Mouse (Mus musculus) adrenal gland, adult 8-10 months (tissue): ENCODE data around the gene Pcsk7. TPM values are rescaled to one million over a fixed set of nuclear protein-coding genes. Genes with fewer than 3 reads are reported as not detected.

Source experiments
- DNase-seq: peaks from one replicate; pipeline ENCODE4 v3.0.0; 2022
- microRNA-seq, 2 experiments: library from miRNA; unstranded; fragments of <30 nt; microRNA quantifications; one replicate each; pipeline ENCODE4 v1.2.0; 2022
- total RNA-seq, 4 experiments: library from RNA; stranded (reverse); gene quantifications; 2 replicates each; pipeline ENCODE4 v1.2.4; 2022

The Pcsk7 gene
- total RNA-seq, 4 experiments from 2014 or later: 27.9 to 44.9 (median 36.6) TPM

DNA sequence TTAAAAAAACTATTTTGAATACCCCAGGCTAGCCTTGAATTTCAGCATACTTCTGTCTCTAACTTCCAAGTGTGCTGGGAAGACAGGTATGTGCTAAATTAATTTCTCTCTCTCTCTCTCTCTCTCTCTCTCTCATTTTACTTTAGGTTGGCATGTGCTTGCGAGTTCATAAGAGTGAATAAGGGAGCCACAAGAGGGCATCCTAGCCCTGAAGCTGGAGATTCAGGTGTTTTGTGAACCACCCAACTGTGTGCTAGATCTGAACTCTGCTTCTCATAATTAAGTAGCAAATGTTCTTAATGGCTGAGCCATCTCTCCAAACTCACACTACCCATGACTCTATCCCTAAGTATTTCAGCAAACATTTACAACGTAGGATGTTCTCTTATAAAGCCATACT lies 70.6 kb downstream of the Pcsk7 start:
- no peak for DNase-seq

Small RNA genes within 50 kb of the gene (microRNA-seq; reads per million reads assigned to microRNA genes)
- gene Mir7087: 0.18 to 0.67 reads per million in 2 experiments

Other genes with a start within 250 kb of the Pcsk7 start
- gene Cep164, start 77.8 kb upstream of the Pcsk7 start, total RNA-seq: 10 to 100 TPM; 17.6 to 30.5 (median 23.3) TPM
- 10 to 100 TPM; 28.6 to 36.2 (median 32.4) TPM for gene Bace1, start 67.9 kb upstream of the Pcsk7 start, total RNA-seq
- 10 to 100 TPM; 47.5 to 69.5 (median 52.4) TPM for gene Rnf214, start 414 bp downstream of the Pcsk7 start, total RNA-seq
- gene Tagln, start 29.6 kb downstream of the Pcsk7 start, total RNA-seq: 100 to 1,000 TPM in 3 of 4 experiments, 10 to 100 TPM in 1; 89.8 to 116 (median 110) TPM
- 100 to 1,000 TPM; 180 to 380 (median 226) TPM for gene Sidt2, start 48.8 kb downstream of the Pcsk7 start, total RNA-seq
- 100 to 1,000 TPM; 154 to 180 (median 171) TPM for gene Pafah1b2, start 106.2 kb downstream of the Pcsk7 start, total RNA-seq
- gene Sik3, start 106.3 kb downstream of the Pcsk7 start, total RNA-seq: 10 to 100 TPM; 66.2 to 77.3 (median 70.0) TPM